Mouse (Mus musculus) forebrain, embryonic 15.5 days (tissue): ENCODE data around the gene Tmem205. TPM values are rescaled to one million over a fixed set of nuclear protein-coding genes. Genes with fewer than 3 reads are reported as not detected.

Source experiments
- ATAC-seq: fragments of 200-750 bp; cut with Nextera tagmentation; replicated peaks from 2 replicates; pipeline ENCODE4 v1.8.0; 2017; ENCODE audit warnings: mild to moderate bottlenecking, moderate TSS enrichment, moderate library complexity
- H3K27ac ChIP-seq: fragments of 300-500 bp; sonication (generic); replicated peaks from 2 replicates; pipeline ENCODE4 v1.5.1; 2015; ENCODE audit warnings: mild to moderate bottlenecking, inconsistent platforms
- H3K27me3 ChIP-seq: fragments of 300-500 bp; sonication (generic); 2 replicates; pipeline ENCODE4 v1.6.1; 2015; ENCODE audit warnings: inconsistent platforms
- H3K36me3 ChIP-seq: fragments of 300-500 bp; sonication (generic); 2 replicates; pipeline ENCODE4 v1.6.1; 2015; ENCODE audit warnings: mild to moderate bottlenecking, inconsistent platforms
- H3K4me1 ChIP-seq: fragments of 300-500 bp; sonication (generic); 2 replicates; pipeline ENCODE4 v1.6.1; 2015; ENCODE audit warnings: inconsistent platforms
- H3K4me2 ChIP-seq: fragments of 300-500 bp; sonication (generic); replicated peaks from 2 replicates; pipeline ENCODE4 v1.6.1; 2015; ENCODE audit warnings: mild to moderate bottlenecking, inconsistent platforms
- H3K4me3 ChIP-seq: fragments of 300-500 bp; sonication (generic); 2 replicates; pipeline ENCODE4 v1.5.1; 2015; ENCODE audit warnings: mild to moderate bottlenecking, inconsistent platforms
- H3K9ac ChIP-seq: fragments of 300-500 bp; sonication (generic); replicated peaks from 2 replicates; pipeline ENCODE4 v1.6.1; 2015; ENCODE audit warnings: mild to moderate bottlenecking, inconsistent platforms
- H3K9me3 ChIP-seq: fragments of 300-500 bp; sonication (generic); 2 replicates; pipeline ENCODE4 v1.6.1; 2016; ENCODE audit warnings: inconsistent platforms
- WGBS: fragments of 180-500 bp; shearing (Covaris S2); methylation state at CpG from one replicate; pipeline ENCODE4 v1.1.7; 2015; ENCODE audit warnings: mixed read lengths; 5-methylcytosine and 5-hydroxymethylcytosine counted together
- polyA plus RNA-seq: library from polyadenylated mRNA; unstranded; fragments of >200 nt; fragmentation: Nextera tagmentation; extraction: Ambion mirVana; gene quantifications from 2 replicates; pipeline ENCODE4 v1.2.1, GENCODE M21; 2015

The Tmem205 gene
- polyA plus RNA-seq, 1 experiment from 2014 or later = 53.7 TPM

DNA sequence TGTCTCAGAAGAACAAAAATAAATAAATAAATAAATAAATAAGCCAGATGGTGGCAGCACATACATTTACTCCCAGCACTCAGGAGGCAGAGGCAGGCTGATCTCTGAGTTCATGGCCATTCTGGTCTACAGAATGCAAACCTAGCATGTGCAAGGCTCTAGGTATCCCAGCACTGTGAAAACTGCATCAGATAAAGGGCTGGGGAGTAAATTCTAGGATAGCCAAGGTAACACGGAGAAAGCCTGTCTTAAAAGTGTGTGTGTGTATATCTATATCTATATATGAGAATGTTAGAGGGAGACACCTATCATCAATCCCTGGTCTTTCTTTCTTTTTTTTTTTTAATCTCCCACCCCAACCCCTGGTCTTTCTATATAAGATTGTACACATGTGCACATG lies 1.9 kb downstream of the Tmem205 start:
- Histone ChIP-seq H3K4me2 (no peak overlapping the region), H3K9ac (no peak overlapping the region), H3K4me1 (peaks cover 11% of the 10 kb centered on the region), H3K9me3 (no peaks in the 10 kb centered on the region), H3K27me3 (no peaks in the 10 kb centered on the region), H3K36me3 (no peaks in the 10 kb centered on the region), H3K27ac (no peak overlapping the region), H3K4me3 (no peak overlapping the region)
- 96% methylated on average over 1 of the region's 1 CpGs for whole genome bisulfite sequencing
- no peak for ATAC-seq

- Histone ChIP-seq H3K4me1 (peaks cover 11% of the 10 kb centered on the region), H3K9ac (no peak overlapping the region), H3K4me3 (no peak overlapping the region), H3K27me3 (no peaks in the 10 kb centered on the region), H3K9me3 (no peaks in the 10 kb centered on the region), H3K27ac (no peak overlapping the region), H3K36me3 (no peaks in the 10 kb centered on the region), H3K4me2 (no peak overlapping the region)
- no peak for ATAC-seq
- WGBS = 88% methylated on average over 3 of the region's 3 CpGs
These were observed 2.3 kb downstream of the Tmem205 start for GRCm38 (mm10) chr9:21925034-21925433.

DNA sequence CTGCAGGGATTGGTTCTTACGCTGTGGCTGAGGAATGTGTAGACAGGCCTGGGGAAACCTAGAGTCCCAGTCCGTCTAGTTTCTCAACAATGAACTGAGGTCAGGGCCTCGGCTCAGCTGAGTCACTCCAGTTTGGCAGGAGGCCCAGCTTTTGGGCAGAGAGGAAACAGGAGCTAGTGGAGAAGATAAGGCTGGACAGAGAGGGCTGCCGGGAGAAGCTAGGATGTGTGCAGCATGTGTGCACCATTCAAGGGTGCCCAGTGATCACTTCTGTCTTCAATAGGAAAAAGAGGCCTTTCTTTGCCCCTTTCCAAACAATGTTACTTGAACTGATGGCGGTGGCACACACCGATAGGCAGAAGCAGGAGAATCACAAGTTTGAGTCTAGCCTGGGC lies 3.3 kb downstream of the Tmem205 start:
- Histone ChIP-seq H3K9me3 (no peaks in the 10 kb centered on the region), H3K27me3 (no peaks in the 10 kb centered on the region), H3K4me2 (no peak overlapping the region), H3K4me1 (peaks cover 11% of the 10 kb centered on the region), H3K36me3 (no peaks in the 10 kb centered on the region), H3K27ac (no peak overlapping the region), H3K9ac (no peak overlapping the region), H3K4me3 (no peak overlapping the region)
- no peak for ATAC-seq
- WGBS = 75% methylated on average over 6 of the region's 6 CpGs

- H3K9me3 ChIP-seq = no peaks in the 10 kb centered on the region
These were observed 3.8 kb downstream of the Tmem205 start for GRCm38 (mm10) chr9:21923490-21924098.

GRCm38 (mm10) chr9:21923036-21923435 lies 4.3 kb downstream of the Tmem205 start:
- Histone ChIP-seq H3K27me3 (no peaks in the 10 kb centered on the region), H3K4me2 (no peak overlapping the region), H3K9me3 (no peaks in the 10 kb centered on the region), H3K4me3 (no peak overlapping the region), H3K9ac (no peak overlapping the region), H3K4me1 (peaks cover 16% of the 10 kb centered on the region), H3K36me3 (no peaks in the 10 kb centered on the region), H3K27ac (no peak overlapping the region)
- WGBS = 93% methylated on average over 4 of the region's 4 CpGs
- ATAC-seq = no peak

More at GRCm38 (mm10) chr9:21923490-21924098, 3.8 kb downstream of the Tmem205 start:
- WGBS = 79% methylated on average over 3 of the region's 3 CpGs
- no peak for ATAC-seq
- Histone ChIP-seq H3K9ac (no peak overlapping the region), H3K27me3 (no peaks in the 10 kb centered on the region), H3K4me1 (peaks cover 11% of the 10 kb centered on the region), H3K4me2 (no peak overlapping the region), H3K27ac (no peak overlapping the region), H3K36me3 (no peaks in the 10 kb centered on the region), H3K4me3 (no peak overlapping the region)

DNA sequence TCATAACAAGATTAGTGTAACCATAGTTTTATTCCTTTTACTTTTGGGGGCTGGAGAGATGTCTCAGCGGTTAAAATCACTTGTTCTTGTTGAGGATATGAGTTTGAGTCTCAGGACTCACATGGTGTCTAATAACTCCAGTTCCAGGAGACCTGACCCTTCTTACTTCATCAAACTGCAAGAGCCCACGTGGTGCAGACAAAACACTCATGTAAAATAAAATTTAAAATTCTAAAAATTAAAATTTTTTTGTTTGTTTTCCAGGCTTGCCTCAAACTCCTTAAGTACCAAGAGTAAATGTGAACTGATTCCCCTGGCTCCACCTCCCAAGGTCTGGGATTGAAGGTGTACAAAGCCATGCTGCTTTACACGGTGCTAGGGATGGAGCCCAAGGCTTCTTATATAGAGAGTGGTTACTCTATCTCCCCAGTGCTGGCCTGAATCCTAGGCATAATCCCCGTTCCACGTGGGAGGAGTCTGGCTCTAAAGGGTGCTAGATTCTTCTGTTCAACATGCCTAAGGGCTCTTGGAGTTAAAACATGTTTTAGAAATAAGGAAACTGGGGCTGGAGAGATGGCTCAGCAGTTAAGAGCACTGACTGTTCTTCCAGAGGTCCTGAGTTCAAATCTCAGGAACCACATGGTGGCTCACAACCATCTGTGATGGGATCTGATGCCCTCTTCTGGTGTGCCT lies 8.5 kb downstream of the Tmem205 start:
- Histone ChIP-seq H3K4me2 (peak overlapping the region; percentile 87), H3K4me1 (peaks cover 16% of the 10 kb centered on the region), H3K9ac (no peak overlapping the region), H3K27ac (peak overlapping the region; percentile 88), H3K36me3 (no peaks in the 10 kb centered on the region), H3K4me3 (peak overlapping the region; percentile 69), H3K9me3 (no peaks in the 10 kb centered on the region), H3K27me3 (no peaks in the 10 kb centered on the region)
- ATAC-seq = no peak
- 12% methylated on average over 5 of the region's 5 CpGs for WGBS

- peak within 1 kb of the TSS; percentile 88 for H3K27ac ChIP-seq
- H3K4me3 ChIP-seq = peak within 1 kb of the TSS; percentile 69
- H3K9ac ChIP-seq = peak within 1 kb of the TSS; percentile 71
- no peaks in the 10 kb centered on the region; the same call in 1 of the 2 replicates for H3K36me3 ChIP-seq
- no peaks in the 10 kb centered on the region for H3K27me3 ChIP-seq
- H3K9me3 ChIP-seq = no peaks in the 10 kb centered on the region
- peak; percentile 92 for ATAC-seq
- WGBS = under 1% methylated on average over 35 of the region's 36 CpGs
- peak within 1 kb of the TSS; percentile 87 for H3K4me2 ChIP-seq
- H3K4me1 ChIP-seq = peaks cover 16% of the 10 kb centered on the region
These were observed 9.2 kb downstream of the Tmem205 start, which contains the start of gene Rab3d for GRCm38 (mm10) chr9:21918035-21918592. TSS of gene Rab3d (minus strand) at chr9:21918192.

DNA sequence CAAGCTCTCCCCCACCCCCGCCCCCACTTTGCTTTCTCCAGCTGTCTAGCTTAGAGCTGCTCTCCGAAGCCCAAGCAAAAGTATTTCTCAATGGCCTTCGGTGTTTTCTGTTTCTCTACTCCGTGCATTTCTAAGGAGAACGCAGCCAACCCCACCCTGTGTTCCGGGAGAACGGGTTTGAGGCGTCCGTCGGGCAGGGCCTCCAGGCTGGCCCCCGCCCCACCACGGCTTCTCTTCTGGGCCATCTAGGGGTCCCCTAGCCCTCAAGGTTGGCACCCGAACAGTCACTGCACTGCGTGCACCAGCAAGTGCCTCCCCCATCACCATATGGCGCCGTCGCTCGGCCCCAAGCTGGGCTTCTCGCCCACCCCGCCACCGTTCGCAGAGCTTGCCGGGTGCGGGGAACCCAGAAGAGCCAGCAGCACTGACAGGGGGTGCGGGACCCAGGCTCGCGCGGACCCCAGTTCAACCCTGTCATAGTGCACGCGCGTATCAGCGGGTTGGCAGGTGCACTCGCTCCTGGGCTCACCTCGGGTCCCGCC lies 9.8 kb downstream of the Tmem205 start:
- Histone ChIP-seq H3K27me3 (no peaks in the 10 kb centered on the region), H3K9ac (peak overlapping the region; percentile 71), H3K27ac (peak overlapping the region; percentile 88), H3K4me3 (peak overlapping the region; percentile 69), H3K4me1 (peaks cover 16% of the 10 kb centered on the region), H3K9me3 (no peaks in the 10 kb centered on the region), H3K4me2 (peak overlapping the region; percentile 87), H3K36me3 (no peaks in the 10 kb centered on the region; the same call in 1 of the 2 replicates)
- 1% methylated on average over 35 of the region's 35 CpGs for WGBS
- ATAC-seq = peak; percentile 86

DNA sequence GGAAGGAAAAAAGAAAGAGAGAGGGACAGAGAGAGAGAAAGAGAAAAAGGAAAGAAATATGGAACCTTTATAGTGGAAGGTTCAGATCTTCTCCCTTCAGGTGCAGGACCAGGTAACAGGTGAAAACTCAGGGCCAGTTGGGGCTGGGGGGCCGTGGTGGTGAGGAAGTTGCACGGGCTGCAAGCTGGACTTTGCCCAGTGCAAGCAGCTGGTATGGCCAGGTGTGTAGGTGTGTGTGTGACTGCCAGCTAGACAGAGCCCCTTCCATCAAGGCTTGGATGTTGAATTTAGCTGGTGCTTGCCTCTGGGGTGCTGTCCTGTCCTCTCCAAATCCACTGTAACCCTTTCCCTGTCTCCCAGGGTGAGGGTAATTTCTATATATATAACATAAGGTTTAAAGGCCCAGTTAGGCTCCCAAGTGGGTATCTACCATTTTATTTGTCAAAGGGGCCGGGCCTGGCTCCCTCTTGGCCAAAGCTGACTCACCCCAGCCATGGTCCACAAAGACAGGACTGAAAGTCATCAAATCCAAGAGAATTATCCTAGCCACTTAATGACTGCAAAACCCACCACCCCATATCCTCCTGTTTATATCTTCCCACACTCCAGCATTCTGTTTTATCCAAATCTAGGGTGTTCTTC lies 10.4 kb downstream of the Tmem205 start:
- peaks cover 16% of the 10 kb centered on the region for H3K4me1 ChIP-seq
- H3K36me3 ChIP-seq = no peaks in the 10 kb centered on the region; the same call in 1 of the 2 replicates
- H3K4me2 ChIP-seq = peak overlapping the region; percentile 87
- WGBS = 58% methylated on average over 3 of the region's 3 CpGs
- peak overlapping the region; percentile 71 for H3K9ac ChIP-seq
- H3K27me3 ChIP-seq = no peaks in the 10 kb centered on the region
- peak overlapping the region; percentile 69 for H3K4me3 ChIP-seq
- no peaks in the 10 kb centered on the region for H3K9me3 ChIP-seq
- no peak for ATAC-seq
- H3K27ac ChIP-seq = peak overlapping the region; percentile 88

- WGBS = 81% methylated on average over 10 of the region's 10 CpGs
- Histone ChIP-seq H3K4me2 (no peak overlapping the region), H3K4me3 (no peak overlapping the region), H3K9ac (no peak overlapping the region), H3K4me1 (no peaks in the 10 kb centered on the region), H3K9me3 (no peaks in the 10 kb centered on the region), H3K27ac (no peak overlapping the region), H3K36me3 (no peaks in the 10 kb centered on the region; the same call in 1 of the 2 replicates), H3K27me3 (no peaks in the 10 kb centered on the region; the same call in 1 of the 2 replicates)
- ATAC-seq = no peak
These were observed 17.7 kb downstream of the Tmem205 start for GRCm38 (mm10) chr9:21909474-21910223.

GRCm38 (mm10) chr9:21908216-21908615 lies 19.1 kb downstream of the Tmem205 start:
- Histone ChIP-seq H3K4me1 (no peaks in the 10 kb centered on the region), H3K27ac (no peak overlapping the region), H3K9ac (no peak overlapping the region), H3K4me2 (no peak overlapping the region), H3K27me3 (no peaks in the 10 kb centered on the region; the same call in 1 of the 2 replicates), H3K9me3 (no peaks in the 10 kb centered on the region), H3K4me3 (no peak overlapping the region), H3K36me3 (no peaks in the 10 kb centered on the region)
- no peak for ATAC-seq
- WGBS = 86% methylated on average over 11 of the region's 11 CpGs
